Mouse (Mus musculus): ENCODE data around the gene Col5a3. TPM values are rescaled to one million over a fixed set of nuclear protein-coding genes. Genes with fewer than 3 reads are reported as not detected.
A peak's percentile ranks its signal among the peaks of the same experiment; 100 is the strongest.

Gene Col5a3
- total and polyA plus RNA-seq, 2 experiments from 2014 or later, result 0.40 to 3.7 TPM

- Histone ChIP-seq H3K4me3 (ENCODE audit: low read depth, low read length) (no peak overlapping the region), H3K9me3 (ENCODE audit: low read length) (no peaks in the 10 kb centered on the region), H3K36me3 (ENCODE audit: insufficient read depth) (no peaks in the 10 kb centered on the region), H3K27me3 (ENCODE audit: insufficient read depth, low read length) (no peaks in the 10 kb centered on the region), H3K4me1 (ENCODE audit: insufficient read depth) (no peaks in the 10 kb centered on the region), H3K27ac (ENCODE audit: low read depth, low read length) (no peak overlapping the region), H3K9ac (no peak overlapping the region), H3K4me2 (ENCODE audit: low read depth) (no peak overlapping the region)
- 87% methylated on average over 3 of the region's 3 CpGs for WGBS
- no peak for DNase-seq
- no peak for TF ChIP-seq CTCF (IDR thresholded peaks at IDR 0.05; ENCODE audit: low read depth)
- ATAC-seq, result no peak
These were observed 66.3 kb downstream of the Col5a3 start for GRCm38 (mm10) chr9:20748540-20748939.

- no peak for DNase-seq
These were observed 67.2 kb downstream of the Col5a3 start for GRCm38 (mm10) chr9:20747682-20748081.

GRCm38 (mm10) chr9:20746017-20746660 lies 68.7 kb downstream of the Col5a3 start, which contains the start of gene Olfm2:
Gene Olfm2, minus strand, starts transcription at chr9:20746349.
- H3K9me3 ChIP-seq (ENCODE audit: low read length), result no peaks in the 10 kb centered on the region
- ATAC-seq, result peak; percentile 69
- peak within 1 kb of the TSS; percentile 67 for H3K27ac ChIP-seq (ENCODE audit: low read depth, low read length)
- peak; percentile 67 for DNase-seq
- under 1% methylated on average over 40 of the region's 50 CpGs for WGBS
- 0 out of 2 replicates have a peak, but pooled peaks cover 3% of the 10 kb centered on the region for H3K36me3 ChIP-seq (ENCODE audit: insufficient read depth)
- H3K9ac ChIP-seq, result peak within 1 kb of the TSS; percentile 91
- peak within 1 kb of the TSS; percentile 84 for H3K4me3 ChIP-seq (ENCODE audit: low read depth, low read length)
- no peaks in the 10 kb centered on the region for H3K4me1 ChIP-seq (ENCODE audit: insufficient read depth)
- peak within 1 kb of the TSS; percentile 66 for H3K4me2 ChIP-seq (ENCODE audit: low read depth)
- TF ChIP-seq CTCF (IDR thresholded peaks at IDR 0.05; ENCODE audit: low read depth), result no peak
- no peaks in the 10 kb centered on the region for H3K27me3 ChIP-seq (ENCODE audit: insufficient read depth, low read length)

More at GRCm38 (mm10) chr9:20747682-20748081, 67.2 kb downstream of the Col5a3 start:
- TF ChIP-seq CTCF (IDR thresholded peaks at IDR 0.05; ENCODE audit: low read depth), result no peak
- Histone ChIP-seq H3K27ac (ENCODE audit: low read depth, low read length) (no peak overlapping the region), H3K9ac (no peak overlapping the region), H3K27me3 (ENCODE audit: insufficient read depth, low read length) (no peaks in the 10 kb centered on the region), H3K4me2 (ENCODE audit: low read depth) (no peak overlapping the region), H3K4me1 (ENCODE audit: insufficient read depth) (no peaks in the 10 kb centered on the region), H3K9me3 (ENCODE audit: low read length) (no peaks in the 10 kb centered on the region), H3K4me3 (ENCODE audit: low read depth, low read length) (no peak overlapping the region), H3K36me3 (ENCODE audit: insufficient read depth) (no peaks in the 10 kb centered on the region)
- ATAC-seq, result no peak
- 8% methylated on average over 3 of the region's 3 CpGs for WGBS

GRCm38 (mm10) chr9:20745129-20745966 lies 69.5 kb downstream of the Col5a3 start:
- Histone ChIP-seq H3K27ac (ENCODE audit: low read depth, low read length) (peak overlapping the region; percentile 67), H3K4me3 (ENCODE audit: low read depth, low read length) (peak overlapping the region; percentile 84), H3K4me1 (ENCODE audit: insufficient read depth) (no peaks in the 10 kb centered on the region), H3K9me3 (ENCODE audit: low read length) (no peaks in the 10 kb centered on the region), H3K36me3 (ENCODE audit: insufficient read depth) (0 out of 2 replicates have a peak, but pooled peaks cover 7% of the 10 kb centered on the region), H3K9ac (peak overlapping the region; percentile 91), H3K27me3 (ENCODE audit: insufficient read depth, low read length) (no peaks in the 10 kb centered on the region), H3K4me2 (ENCODE audit: low read depth) (peak overlapping the region; percentile 66)
- WGBS, result 11% methylated on average over 17 of the region's 17 CpGs
- peak; percentile 49 for ATAC-seq
- peak; percentile 68 for DNase-seq
- no peak; the same call in 1 of the 2 replicates for TF ChIP-seq CTCF (IDR thresholded peaks at IDR 0.05; ENCODE audit: low read depth)

- H3K4me2 ChIP-seq (ENCODE audit: low read depth), result peak overlapping the region; percentile 66
- no peaks in the 10 kb centered on the region for H3K9me3 ChIP-seq (ENCODE audit: low read length)
- H3K4me3 ChIP-seq (ENCODE audit: low read depth, low read length), result peak overlapping the region; percentile 84
- ATAC-seq (peak; percentile 24; the same call in 1 of the 2 replicates), DNase-seq (peak; percentile 67)
- 0 out of 2 replicates have a peak, but pooled peaks cover 7% of the 10 kb centered on the region for H3K36me3 ChIP-seq (ENCODE audit: insufficient read depth)
- TF ChIP-seq CTCF (IDR thresholded peaks at IDR 0.05; ENCODE audit: low read depth), result peak; percentile 86
- no peaks in the 10 kb centered on the region for H3K4me1 ChIP-seq (ENCODE audit: insufficient read depth)
- H3K9ac ChIP-seq, result peak overlapping the region; percentile 91
- H3K27me3 ChIP-seq (ENCODE audit: insufficient read depth, low read length), result no peaks in the 10 kb centered on the region
- 11% methylated on average over 22 of the region's 22 CpGs for WGBS
- no peak overlapping the region for H3K27ac ChIP-seq (ENCODE audit: low read depth, low read length)
These were observed 70.7 kb downstream of the Col5a3 start for GRCm38 (mm10) chr9:20743946-20744738.

- H3K27me3 ChIP-seq (ENCODE audit: insufficient read depth, low read length), result no peaks in the 10 kb centered on the region
- no peaks in the 10 kb centered on the region for H3K4me1 ChIP-seq (ENCODE audit: insufficient read depth)
- H3K36me3 ChIP-seq (ENCODE audit: insufficient read depth), result 0 out of 2 replicates have a peak, but pooled peaks cover 7% of the 10 kb centered on the region
- WGBS, result 2% methylated on average over 12 of the region's 12 CpGs
- ATAC-seq, result peak; percentile 76
- peak; percentile 96 for TF ChIP-seq CTCF (IDR thresholded peaks at IDR 0.05; ENCODE audit: low read depth)
- H3K4me3 ChIP-seq (ENCODE audit: low read depth, low read length), result no peak overlapping the region
- no peak overlapping the region for H3K4me2 ChIP-seq (ENCODE audit: low read depth)
- DNase-seq, result peak; percentile 88
- H3K9me3 ChIP-seq (ENCODE audit: low read length), result no peaks in the 10 kb centered on the region
- no peak overlapping the region for H3K9ac ChIP-seq
- H3K27ac ChIP-seq (ENCODE audit: low read depth, low read length), result no peak overlapping the region
These were observed 74.5 kb downstream of the Col5a3 start for GRCm38 (mm10) chr9:20740407-20740806.
